Mouse (Mus musculus): Measurements from ENCODE around the gene Dclre1b.

Gene Dclre1b

DNA sequence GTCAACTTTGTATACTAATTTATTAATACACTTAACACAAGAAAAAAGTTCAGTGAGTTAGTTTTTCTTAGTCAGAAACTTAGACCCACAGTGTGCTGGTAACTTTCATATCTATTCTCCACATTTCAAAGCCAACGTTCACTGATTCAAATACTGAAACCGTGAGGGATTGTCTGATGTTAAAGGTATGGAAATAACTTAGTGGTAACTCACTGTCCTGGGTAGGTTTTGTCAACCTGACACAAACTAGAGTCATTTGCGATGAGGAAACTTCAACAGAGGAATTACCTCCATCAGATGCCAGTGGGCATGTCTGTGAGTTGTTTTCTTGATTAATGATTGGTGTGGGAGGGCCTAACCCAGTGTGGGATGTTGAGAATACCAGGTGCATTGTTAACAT is 19.8 kb upstream of the Dclre1b start:
- in situ Hi-C loops (cut with MboI; ENCODE audit: unreplicated experiment in 2 of 2): loop anchor here (25.0 kb wide), 1 partner anchor 858 kb away; no protein-coding TSS in a partner anchor

DNA sequence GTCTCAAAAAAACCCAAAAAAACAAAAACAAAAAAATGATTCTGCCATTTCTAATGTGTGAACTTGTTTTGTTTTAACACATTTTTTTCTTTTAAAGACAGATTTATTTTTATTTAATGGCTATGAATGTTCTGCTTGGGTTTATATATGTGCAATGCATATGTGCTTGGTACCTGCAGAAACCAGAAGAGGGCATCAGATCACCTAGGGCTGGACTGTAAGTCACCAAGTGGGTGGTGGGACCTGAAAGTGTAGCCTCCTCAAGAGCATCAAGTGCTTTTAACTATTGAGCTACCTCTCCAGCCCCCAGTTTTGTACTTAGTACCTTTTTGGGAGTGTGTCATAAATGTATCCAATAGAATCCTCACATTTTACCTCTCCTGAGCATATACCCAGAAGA is 18.3 kb upstream of the Dclre1b start:
- in situ Hi-C loops (cut with MboI; ENCODE audit: unreplicated experiment in 2 of 2): loop anchor here (25.0 kb wide), 1 partner anchor 860 kb away; no protein-coding TSS in a partner anchor

DNA sequence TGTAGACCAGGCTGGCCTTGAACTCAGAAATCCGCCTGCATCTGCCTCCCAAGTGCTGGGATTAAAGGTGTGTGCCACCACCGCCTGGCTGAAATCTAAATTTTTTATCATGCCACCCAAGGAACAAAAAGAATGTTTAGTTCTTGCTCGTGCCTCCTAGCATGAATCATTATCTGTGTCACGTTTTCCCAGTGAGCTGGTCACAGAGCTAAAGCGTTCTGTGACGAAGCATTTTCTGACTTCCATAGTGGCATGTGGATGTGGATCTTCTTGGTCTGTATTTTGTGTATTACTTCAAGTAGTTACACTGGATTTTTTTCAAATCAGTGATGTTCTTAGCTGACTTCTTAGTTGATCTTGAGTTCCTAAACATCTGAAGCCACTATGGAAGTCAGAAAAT is 1.7 kb upstream of the Dclre1b start:
- in situ Hi-C loops (cut with MboI; ENCODE audit: unreplicated experiment in 2 of 2): no loop called here

DNA sequence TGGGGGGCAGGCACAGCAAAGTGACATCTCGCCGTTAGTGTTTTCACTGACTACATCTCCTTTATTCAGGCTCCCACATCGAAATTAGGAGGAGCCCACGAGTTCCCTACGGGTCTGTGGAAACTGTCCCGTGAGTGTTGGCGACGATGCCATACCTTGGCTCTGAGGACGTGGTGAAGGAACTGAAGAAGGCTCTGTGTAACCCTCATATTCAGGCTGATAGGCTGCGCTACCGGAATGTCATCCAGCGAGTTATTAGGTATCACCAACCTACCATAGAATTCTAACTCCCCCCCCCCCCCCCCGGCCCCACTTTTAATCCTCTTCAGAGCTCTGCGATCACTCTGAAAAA is 531 bp upstream of the Dclre1b start:
- in situ Hi-C loops (cut with MboI; ENCODE audit: unreplicated experiment in 2 of 2): no loop called here

DNA sequence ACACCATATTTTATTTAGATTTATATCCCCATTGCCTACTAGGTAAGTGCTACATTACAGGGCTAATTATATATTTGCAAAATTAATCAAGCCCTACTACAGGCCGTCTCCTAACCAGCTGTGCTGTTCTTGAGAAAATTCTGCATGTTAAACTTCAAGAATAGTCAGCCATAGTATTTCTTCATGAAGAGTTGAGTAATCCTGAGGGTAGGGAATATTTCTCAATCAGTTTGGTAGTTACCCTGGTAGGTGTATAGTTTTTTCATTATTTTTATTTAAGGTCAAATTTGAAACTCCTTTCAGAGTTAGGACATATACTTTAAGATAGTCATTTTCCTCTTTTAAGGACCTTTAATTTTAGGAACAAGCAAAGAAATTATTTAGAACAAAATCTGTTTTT is 3.6 kb downstream of the Dclre1b start:
- in situ Hi-C loops (cut with MboI; ENCODE audit: unreplicated experiment in 2 of 2): no loop called here

DNA sequence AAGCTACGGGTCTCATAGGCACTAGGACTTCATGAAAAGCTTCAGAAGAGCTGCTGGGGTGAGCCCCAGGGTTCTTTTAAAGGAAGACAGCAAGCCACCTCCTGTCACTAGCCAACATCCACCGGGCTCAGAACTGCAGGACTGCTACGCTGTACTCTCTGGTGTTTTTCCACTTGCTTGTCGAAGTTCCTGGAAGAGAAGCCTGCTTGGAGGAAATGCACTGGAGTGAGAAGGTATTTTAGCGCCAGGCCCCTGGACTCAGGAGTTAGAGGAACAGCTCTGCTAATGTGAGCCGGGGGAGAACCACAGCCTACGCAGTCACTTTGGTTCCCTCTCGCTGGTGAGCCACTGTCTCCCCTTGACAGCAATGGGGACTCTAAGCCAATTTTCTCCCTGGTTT is 6.4 kb downstream of the Dclre1b start:
- in situ Hi-C loops (cut with MboI; ENCODE audit: unreplicated experiment in 2 of 2): no loop called here

DNA sequence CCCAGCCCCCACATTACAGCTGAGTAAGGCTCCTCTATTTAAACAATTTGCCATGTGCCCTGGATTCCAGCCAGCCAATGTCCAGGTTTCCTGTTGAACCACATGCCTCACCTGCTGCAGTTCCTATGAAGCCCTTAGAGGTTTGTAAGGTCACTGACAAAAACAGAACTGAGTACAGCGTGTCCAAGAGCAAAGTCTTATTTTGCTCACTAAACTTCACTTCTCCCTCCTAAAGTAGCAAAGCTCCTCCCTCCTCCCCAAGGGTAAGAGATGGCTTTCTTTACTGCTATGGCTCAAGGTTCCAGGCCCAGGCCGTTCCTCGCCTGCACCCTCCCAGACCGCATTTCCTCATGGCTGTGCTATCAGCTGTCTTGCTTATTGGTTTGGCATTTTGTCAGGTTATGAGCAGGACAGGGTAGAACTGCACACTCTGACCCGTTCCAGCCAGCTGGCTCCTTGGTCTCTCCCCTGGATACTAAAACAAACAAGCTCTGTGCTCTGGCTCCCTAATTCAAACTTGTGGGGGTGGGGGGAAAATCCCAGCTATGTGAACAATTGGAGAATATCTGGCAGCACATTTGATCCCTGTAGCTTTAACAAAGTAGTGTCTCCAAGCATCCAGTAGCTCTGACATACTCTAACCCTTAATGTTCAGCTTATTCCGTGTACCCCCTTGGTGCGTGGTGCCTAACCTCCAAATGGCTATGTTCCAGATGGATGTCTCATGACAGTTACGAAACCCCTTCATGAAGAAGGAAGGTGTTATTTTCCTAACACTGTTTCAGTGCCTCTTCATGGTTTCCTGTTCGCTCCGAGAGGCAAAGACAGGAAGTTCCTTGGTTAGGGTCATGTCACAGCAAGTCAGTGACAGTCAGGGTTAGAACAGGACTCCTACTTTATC is 7.4 kb downstream of the Dclre1b start:
- in situ Hi-C loops (cut with MboI; ENCODE audit: unreplicated experiment in 2 of 2): no loop called here

DNA sequence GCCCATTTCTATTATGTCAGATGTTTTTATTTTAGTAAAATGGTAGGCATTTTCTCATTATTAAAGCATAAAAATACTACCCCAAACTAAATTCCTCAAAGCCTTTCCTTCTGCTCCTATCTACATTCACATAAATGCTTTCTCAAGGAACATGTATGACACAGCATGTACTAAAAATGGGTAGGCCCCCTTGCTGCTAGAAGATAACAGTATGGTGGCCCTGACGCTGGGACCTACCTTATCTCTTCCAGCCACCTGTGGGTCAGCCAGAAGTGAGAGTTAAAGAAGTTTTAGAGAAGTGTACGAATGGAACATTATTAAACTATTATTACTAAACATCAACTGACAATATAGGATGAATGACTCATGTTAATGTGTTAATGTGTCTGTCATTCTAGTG is 9.7 kb downstream of the Dclre1b start:
- in situ Hi-C loops (cut with MboI; ENCODE audit: unreplicated experiment in 2 of 2): loop anchor here in 1 of 2 experiments (25.0 kb wide), 2 partner anchors 787 to 1988 kb away; partner anchors contain the start of gene Csde1

DNA sequence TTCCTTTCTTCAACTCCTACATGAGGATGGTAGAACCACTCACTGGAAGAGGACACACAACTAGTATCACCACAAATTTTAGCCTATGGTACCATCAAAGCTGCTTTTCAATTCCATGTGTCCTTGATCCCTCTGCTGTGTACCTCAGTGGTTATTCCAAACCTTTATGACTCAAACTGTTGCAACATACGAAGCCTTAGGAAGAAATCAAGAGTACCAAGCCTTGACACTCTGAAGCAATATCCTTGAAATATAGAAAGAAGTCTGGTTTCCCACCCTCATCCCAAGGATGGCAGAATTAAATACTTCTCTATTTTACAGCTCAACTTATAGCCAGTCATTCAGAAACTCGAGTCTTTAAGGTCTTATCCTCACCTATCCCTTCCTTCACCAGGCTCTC is 12.9 kb downstream of the Dclre1b start:
- in situ Hi-C loops (cut with MboI; ENCODE audit: unreplicated experiment in 2 of 2): loop anchor here in 1 of 2 experiments (25.0 kb wide), 2 partner anchors 784 to 1991 kb away; partner anchors contain the start of gene Csde1

DNA sequence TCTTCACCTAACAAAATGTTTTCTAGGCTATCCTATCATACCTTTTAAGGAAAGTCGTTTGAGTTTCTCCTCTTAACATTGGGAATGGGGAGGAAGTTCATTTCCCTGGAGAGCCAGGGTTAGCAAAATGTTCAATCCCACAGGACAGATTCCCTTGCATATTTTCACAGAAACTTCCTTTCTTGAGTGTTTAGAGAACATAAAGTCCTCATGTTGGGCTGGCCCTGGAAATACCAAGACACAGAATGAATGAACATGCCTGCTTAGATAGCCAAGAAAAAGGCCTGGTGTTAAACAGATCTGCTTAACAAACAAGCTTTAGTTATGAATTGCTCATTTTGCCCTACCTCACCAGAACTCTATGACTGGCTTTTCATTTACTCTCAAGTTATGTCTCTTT is 16.7 kb downstream of the Dclre1b start:
- in situ Hi-C loops (cut with MboI; ENCODE audit: unreplicated experiment in 2 of 2): loop anchor here in 1 of 2 experiments (25.0 kb wide), 2 partner anchors 780 to 1995 kb away; partner anchors contain the start of gene Csde1

DNA sequence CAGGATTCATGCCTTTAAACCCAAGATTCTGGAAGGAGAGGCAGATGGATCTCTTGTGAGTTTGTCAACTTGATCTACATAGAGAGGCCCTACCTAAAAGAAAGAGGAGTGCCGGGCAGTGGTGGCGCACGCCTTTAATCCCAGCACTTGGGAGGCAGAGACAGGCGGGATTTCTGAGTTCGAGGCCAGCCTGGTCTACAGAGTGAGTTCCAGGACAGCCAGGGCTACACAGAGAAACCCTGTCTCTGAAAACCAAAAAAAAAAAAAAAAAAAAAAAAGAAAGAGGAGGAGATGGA is 17.2 kb downstream of the Dclre1b start:
- in situ Hi-C loops (cut with MboI; ENCODE audit: unreplicated experiment in 2 of 2): loop anchor here in 1 of 2 experiments (25.0 kb wide), 2 partner anchors 780 to 1995 kb away; partner anchors contain the start of gene Csde1

DNA sequence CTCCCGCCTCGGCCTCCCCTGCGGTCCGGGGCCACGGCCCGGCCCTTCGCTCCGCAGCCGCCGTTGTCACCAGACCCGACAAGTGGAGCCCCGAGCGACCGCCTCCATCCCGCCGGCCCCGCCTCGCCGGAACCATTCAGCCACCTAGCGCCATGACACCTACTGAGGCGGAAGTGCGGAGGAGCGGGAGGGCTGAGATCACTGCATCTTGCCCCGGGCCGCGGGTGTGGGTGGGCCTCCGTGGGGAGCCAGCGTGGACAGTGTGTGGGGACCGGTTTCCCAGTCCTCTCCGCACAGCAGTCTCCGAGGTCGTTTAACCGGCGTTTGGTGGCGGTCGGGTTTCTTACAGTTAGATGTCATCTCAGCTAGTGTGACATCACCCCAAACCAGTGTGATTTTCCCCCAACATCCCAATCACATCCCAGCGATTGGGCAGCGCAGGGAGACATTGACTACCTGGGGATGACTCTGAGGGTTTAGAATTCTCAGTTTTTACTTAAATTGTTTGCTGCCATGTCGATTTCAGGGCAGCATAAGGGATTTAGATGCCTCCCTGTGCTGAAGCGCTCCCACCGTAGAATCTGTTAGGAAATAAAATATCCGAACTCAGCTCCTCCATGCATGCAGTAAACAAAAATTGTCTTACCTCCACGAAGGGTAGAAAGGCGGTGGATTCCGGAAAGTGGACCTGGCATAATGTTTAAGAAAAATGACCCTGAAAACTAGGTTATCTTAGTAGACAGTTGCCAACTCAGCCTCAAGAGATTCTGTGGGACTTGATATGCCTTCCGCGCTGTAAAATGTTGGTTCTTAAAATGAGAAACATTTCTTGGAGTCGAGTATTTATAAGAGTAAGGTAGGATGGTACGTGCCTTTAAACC is 17.8 kb downstream of the Dclre1b start, which contains the start of gene Hipk1:
Gene Hipk1, minus strand, starts transcription at position 334 of the 881 bp plus-strand sequence.
- in situ Hi-C loops (cut with MboI; ENCODE audit: unreplicated experiment in 2 of 2): loop anchor here in 1 of 2 experiments (25.0 kb wide), 2 partner anchors 779 to 1996 kb away; partner anchors contain the start of gene Csde1

DNA sequence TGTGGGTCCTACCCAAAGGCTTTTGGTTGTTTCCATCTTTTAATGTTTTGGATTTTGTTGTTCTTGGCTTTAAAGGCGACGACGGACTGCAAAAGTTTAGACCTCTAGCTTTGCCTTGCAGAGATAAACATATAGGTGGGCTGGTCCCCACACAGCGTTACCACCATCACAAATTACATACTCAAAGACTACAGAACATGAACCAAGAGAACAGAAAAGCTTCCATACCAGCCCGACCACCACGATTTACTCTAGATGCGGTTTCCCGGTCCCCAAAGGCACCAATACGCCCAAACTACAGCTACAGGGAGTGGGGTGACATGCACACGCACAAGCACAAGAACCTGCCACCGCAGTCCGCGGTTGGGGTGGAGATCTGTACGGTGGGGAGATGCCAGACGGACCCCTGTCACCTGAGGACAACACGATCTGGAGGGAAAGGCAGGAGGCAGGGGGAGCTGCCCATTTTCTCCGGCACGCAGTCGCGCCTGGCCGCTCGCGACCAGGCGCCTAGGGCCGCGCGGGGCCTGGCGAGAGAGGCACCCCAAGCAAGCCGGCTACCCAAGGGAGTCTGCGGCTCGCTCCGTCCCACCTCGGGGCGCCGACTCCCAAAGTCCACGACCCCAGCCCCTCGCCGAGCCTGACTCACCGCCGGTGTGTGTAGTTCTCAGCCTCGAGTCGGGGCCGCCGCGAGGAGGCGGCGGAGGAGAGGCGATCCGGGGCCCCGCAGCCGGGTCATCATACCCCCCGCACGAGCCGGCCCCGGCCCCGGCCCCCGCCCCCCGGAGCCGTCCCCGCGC is 18.7 kb downstream of the Dclre1b start:
- in situ Hi-C loops (cut with MboI; ENCODE audit: unreplicated experiment in 2 of 2): loop anchor here in 1 of 2 experiments (25.0 kb wide), 2 partner anchors 778 to 1997 kb away; partner anchors contain the start of gene Csde1

DNA sequence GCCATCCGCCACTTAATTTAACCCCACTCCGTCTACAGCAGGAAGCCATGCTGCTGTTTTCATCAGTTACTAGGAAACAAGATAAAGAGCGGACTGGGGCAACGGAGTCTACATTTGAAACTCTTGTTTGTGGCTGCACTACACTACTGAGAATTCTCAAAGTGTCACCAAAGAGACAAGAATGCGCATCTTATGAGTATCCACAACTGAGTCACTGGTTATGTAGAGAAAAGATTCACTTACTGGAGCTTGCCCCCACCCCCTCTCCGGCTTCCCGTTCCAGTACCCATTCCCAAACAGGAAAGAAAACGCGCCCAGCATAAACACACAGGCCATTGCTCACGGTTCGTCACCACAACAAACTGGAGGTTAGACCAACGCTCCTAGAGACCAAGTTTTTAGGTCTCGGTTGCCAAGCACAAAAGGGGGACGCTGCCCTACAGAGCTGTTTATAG is 19.3 kb downstream of the Dclre1b start:
- in situ Hi-C loops (cut with MboI; ENCODE audit: unreplicated experiment in 2 of 2): loop anchor here (5.0 to 25.0 kb wide), 3 partner anchors 48 to 1997 kb away; partner anchors contain the start of gene Csde1 (in 1 of the 2)

DNA sequence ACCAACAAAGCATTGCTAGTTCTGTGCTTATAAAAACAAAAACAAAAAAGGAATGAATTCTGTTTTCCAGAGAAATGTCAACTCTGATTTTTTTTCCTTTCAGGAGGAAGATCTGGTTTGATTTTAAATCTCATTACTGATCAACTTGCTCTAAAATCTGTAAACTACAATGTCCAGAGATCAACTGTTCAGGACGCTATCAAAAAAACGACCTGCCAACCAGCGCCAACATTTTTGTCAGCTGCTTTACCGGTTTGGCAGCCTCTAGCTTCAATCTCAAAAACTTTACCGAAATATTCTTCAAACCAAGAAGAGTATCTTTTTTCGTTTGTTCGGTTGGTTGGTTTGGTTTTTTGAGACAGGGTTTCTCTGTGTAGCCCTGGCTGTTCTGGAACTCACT is 20.1 kb downstream of the Dclre1b start:
- in situ Hi-C loops (cut with MboI; ENCODE audit: unreplicated experiment in 2 of 2): loop anchor here (5.0 to 25.0 kb wide), 3 partner anchors 47 to 1998 kb away; partner anchors contain the start of gene Csde1 (in 1 of the 2)

DNA sequence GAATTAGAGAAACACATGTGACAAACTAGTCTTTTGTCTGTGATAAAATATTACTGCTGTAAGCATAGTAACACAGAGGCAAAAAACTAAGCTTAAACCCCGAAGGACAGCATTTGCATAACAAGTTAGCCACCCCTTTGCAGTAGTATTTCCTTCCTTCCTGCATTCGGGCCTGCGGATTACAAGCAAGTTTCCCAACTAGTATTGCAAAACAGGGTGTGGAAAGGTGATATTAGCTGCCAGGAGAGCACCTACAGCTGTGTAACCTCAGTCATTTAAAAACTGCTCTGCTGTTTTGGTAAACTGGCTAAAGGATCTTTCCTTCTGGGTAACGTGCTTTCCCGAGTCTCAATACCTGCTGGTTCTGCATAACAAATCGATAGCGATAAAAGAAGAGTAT is 22.0 kb downstream of the Dclre1b start:
- in situ Hi-C loops (cut with MboI; ENCODE audit: unreplicated experiment in 2 of 2): loop anchor here (5.0 to 25.0 kb wide), 3 partner anchors 45 to 2000 kb away; partner anchors contain the start of gene Csde1 (in 1 of the 2)

DNA sequence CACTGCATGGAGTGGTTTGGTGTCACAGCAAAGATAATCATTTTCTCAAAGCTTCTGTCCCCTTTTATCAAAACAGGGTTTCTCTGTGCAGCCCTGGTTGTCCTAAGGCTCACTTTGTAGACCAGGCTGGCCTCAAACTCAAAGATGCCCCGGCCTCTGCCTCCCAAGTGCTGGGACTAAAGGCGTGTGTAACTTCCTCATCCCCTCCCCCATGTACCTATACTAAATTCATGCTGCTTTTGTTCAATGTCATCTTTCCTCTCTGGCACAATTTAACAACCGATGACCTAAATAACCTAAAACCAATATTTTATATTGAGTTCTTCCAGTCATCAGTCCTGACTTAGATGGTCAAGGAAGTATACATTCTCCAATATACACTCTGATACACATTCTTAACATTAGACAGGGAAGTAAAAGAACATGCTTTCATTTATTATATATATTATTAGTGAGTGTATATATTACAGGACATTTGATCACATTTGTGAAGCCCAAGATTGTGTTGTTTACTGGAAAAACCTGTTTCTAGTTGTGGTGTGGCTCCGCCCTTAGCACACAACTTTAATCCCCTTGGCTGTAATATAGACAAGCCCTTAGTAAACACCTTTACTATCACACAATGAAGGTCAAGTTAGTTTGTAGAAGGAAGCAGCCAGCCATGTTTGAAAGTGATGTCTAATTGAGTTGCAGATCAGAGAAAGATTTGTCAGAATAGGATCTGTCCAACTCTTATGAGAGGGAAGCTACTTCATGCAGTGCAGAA is 26.2 kb downstream of the Dclre1b start:
- in situ Hi-C loops (cut with MboI; ENCODE audit: unreplicated experiment in 2 of 2): loop anchor here in 1 of 2 experiments (25.0 kb wide), 2 partner anchors 771 to 2004 kb away; partner anchors contain the start of gene Csde1

DNA sequence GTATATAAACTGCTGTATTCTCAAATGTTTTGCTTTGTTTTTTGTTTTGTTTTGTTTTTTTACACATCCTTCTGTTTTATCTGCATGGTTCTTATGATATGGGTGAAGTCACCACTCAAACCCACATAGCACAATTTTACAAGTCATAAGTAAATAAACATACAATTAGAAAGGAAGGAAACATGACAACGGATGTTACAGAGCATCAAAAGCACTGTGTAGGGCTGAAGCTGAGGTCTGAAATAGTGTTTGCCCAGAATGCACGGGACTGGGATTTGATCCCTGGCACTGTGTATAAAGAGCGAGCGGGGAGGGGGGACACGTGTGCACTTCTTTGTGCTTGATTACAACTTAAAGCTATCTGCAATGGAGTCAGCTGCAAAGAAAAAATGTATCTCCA is 28.5 kb downstream of the Dclre1b start:
- in situ Hi-C loops (cut with MboI; ENCODE audit: unreplicated experiment in 2 of 2): loop anchor here in 1 of 2 experiments (25.0 kb wide), 2 partner anchors 768 to 2007 kb away; partner anchors contain the start of gene Csde1

DNA sequence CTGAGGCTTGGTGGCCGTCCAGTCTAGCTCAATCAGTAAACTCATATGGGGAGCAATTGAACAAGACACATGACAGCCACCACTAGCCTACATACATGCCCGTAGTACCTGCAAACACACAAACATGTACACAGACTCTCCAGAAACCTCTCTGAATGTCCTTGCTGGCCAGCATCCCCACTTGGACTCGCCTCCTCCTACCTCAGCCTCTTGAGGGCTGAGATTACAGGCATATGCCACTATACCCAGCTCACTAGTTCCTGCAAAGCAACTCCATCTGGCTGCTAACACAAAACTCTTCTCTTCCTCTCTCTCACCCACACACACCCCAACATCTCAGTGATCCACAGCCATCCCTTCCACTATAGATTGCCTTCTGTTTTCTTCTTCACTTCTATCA is 29.0 kb downstream of the Dclre1b start:
- in situ Hi-C loops (cut with MboI; ENCODE audit: unreplicated experiment in 2 of 2): loop anchor here in 1 of 2 experiments (25.0 kb wide), 2 partner anchors 768 to 2007 kb away; partner anchors contain the start of gene Csde1

All from v-Abl transformed pro-B cells (cell line).